ENCODE assay signal across 8 mouse cellular contexts in the genomic region with DNA sequence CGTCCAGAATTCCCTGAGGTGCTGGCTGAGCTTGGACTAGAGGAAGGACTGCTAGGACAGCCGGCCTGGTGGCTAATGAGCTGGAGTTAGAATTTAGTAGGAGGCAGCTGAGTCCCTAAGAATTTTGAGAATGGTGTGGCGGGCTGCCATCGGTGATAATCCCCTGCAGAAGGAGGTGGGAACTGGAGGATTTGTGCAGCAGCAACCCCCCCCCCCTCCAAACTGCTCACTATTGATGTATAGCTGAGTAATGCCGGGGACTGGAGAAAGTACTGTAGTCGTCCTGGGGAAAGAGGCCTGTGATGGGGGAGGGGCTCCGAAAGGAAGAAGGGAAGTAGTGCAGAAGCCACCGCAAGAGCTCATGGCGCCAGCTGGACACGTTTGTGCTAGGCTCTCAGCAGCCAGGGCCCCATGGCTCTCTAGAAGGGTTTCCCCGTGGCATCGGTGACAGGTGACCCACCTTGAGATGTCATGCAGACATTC. TPM values are rescaled to one million over a fixed set of nuclear protein-coding genes. Genes with fewer than 3 reads are reported as not detected.
A peak's percentile ranks its signal among the peaks of the same experiment; 100 is the strongest.
DNase-seq lines count a peak whose midpoint lies in the region; ATAC-seq lines count a peak whose summit lies in the region.

No protein-coding gene starts in this region.

- no peak overlapping the region for H3K27ac ChIP-seq in embryonic facial prominence, embryonic 11.5 days (replicated peaks; ENCODE audit: low read depth, low read length)
- H3K27ac ChIP-seq in hindbrain, embryonic 16.5 days (ENCODE audit: low read depth, low read length): no peak overlapping the region
- H3K27ac ChIP-seq in midbrain, embryonic 15.5 days: no peak overlapping the region

- no peak overlapping the region; the same call in 1 of the 2 replicates for H3K4me2 ChIP-seq in embryonic facial prominence, embryonic 11.5 days (ENCODE audit: low read depth, low read length)
- peak overlapping the region; percentile 17 for H3K4me2 ChIP-seq in hindbrain, embryonic 16.5 days (ENCODE audit: low read length)
- H3K4me2 ChIP-seq in midbrain, embryonic 15.5 days: peak overlapping the region; percentile 97; the same call in 1 of the 2 replicates

- no peak overlapping the region for H3K4me3 ChIP-seq in embryonic facial prominence, embryonic 11.5 days (ENCODE audit: low read depth, low read length)
- H3K4me3 ChIP-seq in hindbrain, embryonic 16.5 days (ENCODE audit: low read length): no peak overlapping the region
- H3K4me3 ChIP-seq in midbrain, embryonic 15.5 days: no peak overlapping the region

- 13% methylated on average over 12 of the region's 12 CpGs for WGBS in embryonic facial prominence, embryonic 11.5 days
- 10% methylated on average over 12 of the region's 12 CpGs for WGBS in hindbrain, embryonic 16.5 days
- 15% methylated on average over 12 of the region's 12 CpGs for WGBS in midbrain, embryonic 15.5 days

- H3K36me3 ChIP-seq in embryonic facial prominence, embryonic 11.5 days (replicated peaks; ENCODE audit: control insufficient read depth, insufficient read depth, low read depth, low read length): no peaks in the 10 kb centered on the region
- no peaks in the 10 kb centered on the region for H3K36me3 ChIP-seq in hindbrain, embryonic 16.5 days (ENCODE audit: control insufficient read depth, insufficient read depth, low read length)
- H3K36me3 ChIP-seq in midbrain, embryonic 15.5 days (replicated peaks): no peaks in the 10 kb centered on the region

- peaks cover 42% of the 10 kb centered on the region for H3K27me3 ChIP-seq in embryonic facial prominence, embryonic 11.5 days (ENCODE audit: control insufficient read depth, insufficient read depth, low read length)
- H3K27me3 ChIP-seq in hindbrain, embryonic 16.5 days (replicated peaks; ENCODE audit: control insufficient read depth, insufficient read depth, low read length): peaks cover 26% of the 10 kb centered on the region
- H3K27me3 ChIP-seq in midbrain, embryonic 15.5 days (replicated peaks): peaks cover 63% of the 10 kb centered on the region

- ATAC-seq in embryonic facial prominence, embryonic 11.5 days (replicated peaks; ENCODE audit: insufficient number of reproducible peaks, low FRiP score, low TSS enrichment, low read depth): no peak
- ATAC-seq in hindbrain, embryonic 16.5 days: 0 out of 2 replicates have a peak, but pooled peaks have one; percentile 12
- no peak for ATAC-seq in midbrain, embryonic 15.5 days (replicated peaks)

- peak; percentile 24 to 26 for DNase-seq in left cerebral cortex, postnatal 25 days (ENCODE audit: low spot score in 2 of 2)
- DNase-seq in left cerebral cortex, adult 11 months (ENCODE audit: low spot score): no peak
- peak; percentile 24 for DNase-seq in embryonic facial prominence, embryonic 11.5 days (ENCODE audit: low spot score)
- no peak for DNase-seq in thymus, postnatal 14 days
- no peak for DNase-seq in kidney, adult 8-10 months
- DNase-seq in spleen, postnatal 14 days (ENCODE audit: low spot score in 2 of 2): no peak

- intact Hi-C loops in left cerebral cortex, postnatal 25 days (cut with DNase I): loop anchor here (1.0 kb wide), 1 partner anchor 140 kb away; no protein-coding TSS in a partner anchor

- peaks cover 5% of the 10 kb centered on the region for H3K4me1 ChIP-seq in embryonic facial prominence, embryonic 11.5 days (ENCODE audit: control insufficient read depth, insufficient read depth, low read length)
- peaks cover 14% of the 10 kb centered on the region for H3K4me1 ChIP-seq in hindbrain, embryonic 16.5 days (ENCODE audit: control insufficient read depth, insufficient read depth, low read depth, low read length)
- H3K4me1 ChIP-seq in midbrain, embryonic 15.5 days: peaks cover 32% of the 10 kb centered on the region

- no peaks in the 10 kb centered on the region for H3K9me3 ChIP-seq in embryonic facial prominence, embryonic 11.5 days (replicated peaks; ENCODE audit: control insufficient read depth, low read length)
- H3K9me3 ChIP-seq in hindbrain, embryonic 16.5 days (ENCODE audit: control insufficient read depth, low read length): no peaks in the 10 kb centered on the region
- no peaks in the 10 kb centered on the region for H3K9me3 ChIP-seq in midbrain, embryonic 15.5 days

- H3K9ac ChIP-seq in embryonic facial prominence, embryonic 11.5 days (replicated peaks; ENCODE audit: low read length): no peak overlapping the region
- H3K9ac ChIP-seq in hindbrain, embryonic 16.5 days (ENCODE audit: low read depth, low read length): no peak overlapping the region
- no peak overlapping the region for H3K9ac ChIP-seq in midbrain, embryonic 15.5 days

RNA-seq across cellular contexts. Expression of a gene that starts 2.6 kb away (rescaled TPM):
- total RNA-seq in left cerebral cortex, postnatal 25 days (2021): 1 to 10 TPM; 5.9 to 7.2 TPM
- polyA plus RNA-seq in embryonic facial prominence, embryonic 11.5 days (2014; fragmentation: Nextera tagmentation; extraction: Ambion mirVana): 0.41 and 0.54 TPM in 2 replicates
- 1.1 and 1.5 TPM in 2 replicates for polyA plus RNA-seq in hindbrain, embryonic 16.5 days (2015; fragmentation: Nextera tagmentation; extraction: Ambion mirVana)
- polyA plus RNA-seq in midbrain, embryonic 15.5 days (2015; fragmentation: Nextera tagmentation; extraction: Ambion mirVana): 1.1 and 1.4 TPM in 2 replicates

Comparison
In these comparisons a context has a peak if more than half of its experiments do, and no peak if none do; other contexts are left out.
1. DNase-seq: peak in left cerebral cortex, postnatal 25 days (2 of 2) and embryonic facial prominence, embryonic 11.5 days (single experiment); none in left cerebral cortex, adult 11 months (single experiment), thymus, postnatal 14 days (single experiment), kidney, adult 8-10 months (0 of 2) and spleen, postnatal 14 days (0 of 2).